Mouse (Mus musculus) T-helper 17 cell (primary cell): ENCODE data around the gene 1700001L19Rik.

Source experiments
- in situ Hi-C, 2 experiments: fragments of 300-600 bp; cut with MboI, MseI; formaldehyde crosslinking; loops; 1 replicate in 1 of 2; 2 replicates in 1 of 2; pipeline ENCODE4 v1.15.1; 2025; ENCODE audit warnings: high pct_unique_total_duplicates in 2 of 2

Gene 1700001L19Rik

GRCm38 (mm10) chr13:68603085-68603484 lies 5.9 kb downstream of the 1700001L19Rik start:
- in situ Hi-C loops: no loop called here

GRCm38 (mm10) chr13:68605689-68606126 lies 8.5 kb downstream of the 1700001L19Rik start:
- in situ Hi-C loops: no loop called here

- in situ Hi-C loops: no loop called here
Observed at GRCm38 (mm10) chr13:68607652-68608405, 10.6 kb downstream of the 1700001L19Rik start.

GRCm38 (mm10) chr13:68622792-68623191 lies 25.6 kb downstream of the 1700001L19Rik start:
- in situ Hi-C loops: no loop called here

- in situ Hi-C loops: no loop called here
Observed at GRCm38 (mm10) chr13:68627041-68627440, 29.8 kb downstream of the 1700001L19Rik start.

GRCm38 (mm10) chr13:68642786-68643185 lies 45.6 kb downstream of the 1700001L19Rik start:
- in situ Hi-C loops: no loop called here
